In genomic region chr13:52015066-52015465, GRCm38 (mm10) we compare ENCODE assay signal across 9 mouse cellular contexts.
DNase-seq lines count a peak whose midpoint lies in the region; ATAC-seq and TF ChIP-seq lines count a peak whose summit lies in the region.
"Had no signal": no experiment of that assay in that cellular context is flagged by ENCODE, and none has a peak within 500 bp of the region (broad histone marks: within the 10 kb centered on the region; RNA-seq: fewer than 3 reads in every experiment).

No protein-coding gene starts in this region.

- 38% methylated on average over 4 of the region's 4 CpGs for WGBS in stomach, embryonic 16.5 days
- WGBS in stomach, postnatal 0 days = 38% methylated on average over 4 of the region's 4 CpGs
- WGBS in forebrain, embryonic 16.5 days = 6% methylated on average over 4 of the region's 4 CpGs

- H3K9ac ChIP-seq in stomach, embryonic 16.5 days (ENCODE audit: low read length) = no peak overlapping the region
- no peak overlapping the region for H3K9ac ChIP-seq in stomach, postnatal 0 days (ENCODE audit: low read length)
- no peak overlapping the region for H3K9ac ChIP-seq in forebrain, embryonic 16.5 days (replicated peaks; ENCODE audit: low read depth, low read length)

- peak overlapping the region; percentile 33; the same call in 1 of the 2 replicates for H3K27ac ChIP-seq in stomach, embryonic 16.5 days (ENCODE audit: low read length)
- no peak overlapping the region for H3K27ac ChIP-seq in stomach, postnatal 0 days (replicated peaks)
- H3K27ac ChIP-seq in forebrain, embryonic 16.5 days (ENCODE audit: low read length) = peak overlapping the region; percentile 54; the same call in 1 of the 2 replicates

- no peaks in the 10 kb centered on the region for H3K36me3 ChIP-seq in stomach, embryonic 16.5 days (ENCODE audit: control insufficient read depth, insufficient read depth, low read length)
- H3K36me3 ChIP-seq in stomach, postnatal 0 days (ENCODE audit: control insufficient read depth, insufficient read depth, low read length) = no peaks in the 10 kb centered on the region
- no peaks in the 10 kb centered on the region for H3K36me3 ChIP-seq in forebrain, embryonic 16.5 days (ENCODE audit: control insufficient read depth, insufficient read depth)

- peaks cover 13% of the 10 kb centered on the region for H3K4me1 ChIP-seq in stomach, embryonic 16.5 days (ENCODE audit: control insufficient read depth, insufficient read depth, low read length)
- H3K4me1 ChIP-seq in stomach, postnatal 0 days (replicated peaks; ENCODE audit: control insufficient read depth, insufficient read depth) = no peaks in the 10 kb centered on the region
- peaks cover 21% of the 10 kb centered on the region for H3K4me1 ChIP-seq in forebrain, embryonic 16.5 days (replicated peaks; ENCODE audit: control insufficient read depth, insufficient read depth, low read length)

- TF ChIP-seq CTCF in stomach, postnatal 0 days (IDR thresholded peaks at IDR 0.05; ENCODE audit: low read depth) = no peak

- no peaks in the 10 kb centered on the region for H3K9me3 ChIP-seq in stomach, embryonic 16.5 days (replicated peaks; ENCODE audit: control insufficient read depth, low read length)
- no peaks in the 10 kb centered on the region for H3K9me3 ChIP-seq in stomach, postnatal 0 days (ENCODE audit: control insufficient read depth, low read length)
- no peaks in the 10 kb centered on the region for H3K9me3 ChIP-seq in forebrain, embryonic 16.5 days (ENCODE audit: control insufficient read depth, low read length)

- no peak for ATAC-seq in stomach, embryonic 16.5 days (ENCODE audit: insufficient read depth, low FRiP score)
- no peak for ATAC-seq in stomach, postnatal 0 days (ENCODE audit: low FRiP score, low TSS enrichment)
- ATAC-seq in forebrain, embryonic 16.5 days = peak; percentile 66

- no peak for DNase-seq in stomach, postnatal 0 days (ENCODE audit: low spot score)
- peak; percentile 71 for DNase-seq in mesoderm, embryonic 11.5 days (ENCODE audit: low read depth, low spot score)
- DNase-seq in retina, embryonic 14.5 days (ENCODE audit: low spot score) = peak; percentile 51
- no peak for DNase-seq in heart, postnatal 4 days
- no peak for DNase-seq in B cell, adult 2 months
- no peak for DNase-seq in lung, postnatal 14 days
- DNase-seq: right cerebral cortex, postnatal 4 days had no signal

- no peaks in the 10 kb centered on the region for H3K27me3 ChIP-seq in stomach, embryonic 16.5 days (ENCODE audit: control insufficient read depth, insufficient read depth, low read length)
- H3K27me3 ChIP-seq in stomach, postnatal 0 days (ENCODE audit: control insufficient read depth, insufficient read depth, low read length) = no peaks in the 10 kb centered on the region
- H3K27me3 ChIP-seq in forebrain, embryonic 16.5 days (replicated peaks; ENCODE audit: control insufficient read depth, insufficient read depth, low read length) = no peaks in the 10 kb centered on the region

- no peak overlapping the region for H3K4me3 ChIP-seq in stomach, embryonic 16.5 days (replicated peaks; ENCODE audit: low read length)
- H3K4me3 ChIP-seq in stomach, postnatal 0 days (ENCODE audit: low read depth, low read length) = no peak overlapping the region
- H3K4me3 ChIP-seq in forebrain, embryonic 16.5 days (replicated peaks; ENCODE audit: low read length) = no peak overlapping the region

- no peak overlapping the region for H3K4me2 ChIP-seq in stomach, embryonic 16.5 days (ENCODE audit: low read depth, low read length)
- H3K4me2 ChIP-seq in stomach, postnatal 0 days (replicated peaks; ENCODE audit: low read depth) = no peak overlapping the region
- no peak overlapping the region for H3K4me2 ChIP-seq in forebrain, embryonic 16.5 days (ENCODE audit: low read length)

- no peak for TF ChIP-seq EP300 in stomach, postnatal 0 days (optimal IDR thresholded peaks at IDR 0.05)

Comparison
In these comparisons a context has a peak if more than half of its experiments do, and no peak if none do; other contexts are left out.
1. DNase-seq: peak in mesoderm, embryonic 11.5 days (single experiment) and retina, embryonic 14.5 days (single experiment); none in stomach, postnatal 0 days (single experiment), heart, postnatal 4 days (single experiment), B cell, adult 2 months (0 of 2) and lung, postnatal 14 days (single experiment).